Mouse (Mus musculus) hindbrain, embryonic 12.5 days (tissue): ENCODE data around the gene Ano9. TPM values are rescaled to one million over a fixed set of nuclear protein-coding genes. Genes with fewer than 3 reads are reported as not detected.

Source experiments
- ATAC-seq: fragments of 200-750 bp; cut with Nextera tagmentation; 2 replicates; pipeline ENCODE4 v1.8.0; 2017; ENCODE audit warnings: moderate TSS enrichment; ENCODE audit not compliant: low FRiP score
- H3K27ac ChIP-seq: fragments of 300-500 bp; sonication (generic); 2 replicates; pipeline ENCODE4 v1.5.1; 2016; ENCODE audit warnings: mild to moderate bottlenecking
- H3K27me3 ChIP-seq: fragments of 300-500 bp; sonication (generic); 2 replicates; pipeline ENCODE4 v1.6.1; 2016; ENCODE audit warnings: mild to moderate bottlenecking
- H3K36me3 ChIP-seq: fragments of 300-500 bp; sonication (generic); 2 replicates; pipeline ENCODE4 v1.6.1; 2016; ENCODE audit warnings: mild to moderate bottlenecking
- H3K4me1 ChIP-seq: fragments of 300-500 bp; sonication (generic); 2 replicates; pipeline ENCODE4 v1.6.1; 2016
- H3K4me2 ChIP-seq: fragments of 300-500 bp; sonication (generic); replicated peaks from 2 replicates; pipeline ENCODE4 v1.6.1; 2016; ENCODE audit warnings: mild to moderate bottlenecking
- H3K4me3 ChIP-seq: fragments of 300-500 bp; sonication (generic); 2 replicates; pipeline ENCODE4 v1.5.1; 2016; ENCODE audit warnings: mild to moderate bottlenecking
- H3K9ac ChIP-seq: fragments of 300-500 bp; sonication (generic); 2 replicates; pipeline ENCODE4 v1.6.1; 2016; ENCODE audit warnings: mild to moderate bottlenecking, moderate library complexity
- H3K9me3 ChIP-seq: fragments of 300-500 bp; sonication (generic); replicated peaks from 2 replicates; pipeline ENCODE4 v1.6.1; 2016; ENCODE audit warnings: mild to moderate bottlenecking
- WGBS: fragments of 180-500 bp; shearing (Covaris S2); methylation state at CpG from one replicate; pipeline ENCODE4 v1.1.7; 2016; 5-methylcytosine and 5-hydroxymethylcytosine counted together
- polyA plus RNA-seq: library from polyadenylated mRNA; unstranded; fragments of >200 nt; fragmentation: Nextera tagmentation; extraction: Ambion mirVana; gene quantifications from 2 replicates; pipeline ENCODE4 v1.2.1, GENCODE M21; 2016

Ano9 gene
- polyA plus RNA-seq, 1 experiment from 2014 or later, result 0.81 TPM

DNA sequence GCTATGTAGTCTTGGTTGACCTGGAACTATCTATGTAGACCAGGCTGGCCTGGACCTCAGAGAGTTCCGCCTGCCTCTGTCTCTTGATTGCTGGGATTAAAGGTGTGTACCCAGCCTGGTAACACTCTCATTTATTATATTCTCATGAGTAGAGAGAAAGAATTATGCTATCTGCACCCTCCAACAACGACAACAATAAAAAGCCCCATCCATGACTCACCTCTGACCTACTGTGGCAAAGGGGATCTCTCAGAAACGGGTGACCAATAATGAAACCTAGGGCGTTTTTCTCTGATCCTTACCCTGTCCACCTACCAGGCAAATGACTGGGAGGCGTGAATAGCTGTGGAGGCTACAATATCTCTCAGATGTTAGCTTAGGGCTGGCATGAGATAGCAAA lies 20.4 kb downstream of the Ano9 start:
- no peaks in the 10 kb centered on the region for H3K9me3 ChIP-seq
- H3K27me3 ChIP-seq, result peaks cover 70% of the 10 kb centered on the region
- no peak overlapping the region for H3K9ac ChIP-seq
- WGBS, result 81% methylated on average over 5 of the region's 5 CpGs
- H3K36me3 ChIP-seq, result no peaks in the 10 kb centered on the region
- H3K4me1 ChIP-seq, result peaks cover 20% of the 10 kb centered on the region
- no peak overlapping the region for H3K27ac ChIP-seq
- no peak for ATAC-seq
- no peak overlapping the region for H3K4me2 ChIP-seq
- H3K4me3 ChIP-seq, result no peak overlapping the region

DNA sequence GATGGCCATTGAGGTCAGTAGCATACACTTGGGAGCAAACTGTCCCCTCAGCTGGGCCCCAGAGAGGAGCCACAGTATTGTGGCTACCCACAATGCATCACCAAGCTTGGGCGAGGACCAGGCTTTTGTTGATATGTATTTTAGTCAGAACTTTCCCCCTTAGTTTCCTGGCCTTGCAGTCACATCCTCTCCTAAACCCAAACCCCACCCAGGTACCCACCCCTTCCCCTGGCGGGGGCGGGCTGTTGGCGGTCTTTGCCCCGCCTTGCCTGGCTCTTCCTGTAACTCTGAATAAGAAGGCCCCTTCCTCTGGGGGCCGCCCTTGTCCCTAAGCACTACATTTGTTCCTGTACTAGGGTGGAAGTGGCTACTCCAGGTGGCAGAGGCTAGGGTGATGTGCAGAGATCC lies 21.0 kb downstream of the Ano9 start:
- no peaks in the 10 kb centered on the region for H3K36me3 ChIP-seq
- no peaks in the 10 kb centered on the region for H3K9me3 ChIP-seq
- H3K9ac ChIP-seq, result no peak overlapping the region
- 39% methylated on average over 6 of the region's 6 CpGs for WGBS
- H3K4me3 ChIP-seq, result no peak overlapping the region
- ATAC-seq, result no peak
- H3K27ac ChIP-seq, result no peak overlapping the region
- H3K4me1 ChIP-seq, result peaks cover 23% of the 10 kb centered on the region
- no peak overlapping the region for H3K4me2 ChIP-seq
- peaks cover 70% of the 10 kb centered on the region for H3K27me3 ChIP-seq

DNA sequence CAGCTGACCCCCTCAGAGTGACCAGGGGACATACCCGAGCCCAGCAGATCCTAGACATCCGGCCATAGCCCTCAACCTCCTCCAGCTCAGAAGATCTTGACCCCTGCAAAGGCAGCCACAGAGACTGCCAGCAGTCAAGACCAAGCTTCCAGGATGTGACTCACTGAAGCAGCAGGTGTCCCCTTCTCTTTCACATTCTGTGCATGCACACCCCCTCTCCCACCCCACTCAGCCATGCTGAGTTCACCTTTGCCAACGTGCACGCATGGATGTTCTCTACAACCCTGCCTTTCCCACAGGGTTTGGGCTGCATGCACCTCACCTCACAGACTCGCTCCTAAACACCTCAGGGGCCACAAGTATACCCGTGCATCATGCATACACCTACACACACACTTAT lies 21.6 kb downstream of the Ano9 start:
- Histone ChIP-seq H3K27ac (no peak overlapping the region), H3K4me3 (no peak overlapping the region), H3K9me3 (no peaks in the 10 kb centered on the region), H3K9ac (no peak overlapping the region), H3K4me1 (peaks cover 23% of the 10 kb centered on the region), H3K4me2 (no peak overlapping the region), H3K27me3 (peaks cover 70% of the 10 kb centered on the region), H3K36me3 (no peaks in the 10 kb centered on the region)
- WGBS, result 86% methylated on average over 6 of the region's 6 CpGs
- no peak for ATAC-seq

DNA sequence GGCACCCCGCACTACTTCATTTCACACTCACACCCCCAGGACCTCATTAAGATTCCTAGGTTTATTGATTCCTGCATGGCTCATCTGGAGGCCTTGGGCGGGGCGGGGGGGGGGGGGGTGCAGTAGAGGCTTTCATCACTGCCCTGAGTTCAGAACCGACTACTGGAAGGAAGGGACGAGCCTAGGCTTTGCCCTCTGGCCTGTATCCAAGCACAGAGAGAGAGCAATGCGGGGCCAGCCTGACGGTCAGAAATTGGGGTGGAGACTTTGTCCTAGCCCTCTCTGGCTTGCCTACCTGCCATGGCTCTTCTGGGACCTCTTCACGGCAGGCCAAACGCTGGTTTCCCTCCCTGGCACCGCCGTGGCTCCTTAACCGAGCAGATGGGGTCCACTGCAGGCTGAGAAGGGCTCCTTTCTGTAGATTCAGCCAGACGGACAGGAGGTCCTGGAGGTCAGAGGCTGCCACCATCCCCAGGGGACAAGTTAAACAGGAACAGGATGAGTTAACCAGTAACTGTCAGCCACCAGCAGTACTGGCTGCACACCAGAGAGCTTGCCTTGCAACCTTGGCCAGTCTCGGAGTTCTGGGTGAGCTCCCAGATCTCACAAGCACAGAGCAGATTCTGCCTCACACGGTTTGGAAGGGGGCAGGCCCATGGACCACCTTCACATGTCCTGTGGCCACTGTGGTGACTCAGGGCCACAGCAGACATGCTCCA lies 23.0 kb downstream of the Ano9 start:
- no peak for ATAC-seq
- no peaks in the 10 kb centered on the region for H3K36me3 ChIP-seq
- H3K9me3 ChIP-seq, result no peaks in the 10 kb centered on the region
- peaks cover 15% of the 10 kb centered on the region for H3K4me1 ChIP-seq
- H3K4me2 ChIP-seq, result no peak overlapping the region
- peaks cover 70% of the 10 kb centered on the region for H3K27me3 ChIP-seq
- 52% methylated on average over 15 of the region's 15 CpGs for WGBS
- H3K4me3 ChIP-seq, result no peak overlapping the region
- H3K27ac ChIP-seq, result 0 out of 2 replicates have a peak overlapping the region, but pooled peaks have one; percentile 23
- H3K9ac ChIP-seq, result no peak overlapping the region

DNA sequence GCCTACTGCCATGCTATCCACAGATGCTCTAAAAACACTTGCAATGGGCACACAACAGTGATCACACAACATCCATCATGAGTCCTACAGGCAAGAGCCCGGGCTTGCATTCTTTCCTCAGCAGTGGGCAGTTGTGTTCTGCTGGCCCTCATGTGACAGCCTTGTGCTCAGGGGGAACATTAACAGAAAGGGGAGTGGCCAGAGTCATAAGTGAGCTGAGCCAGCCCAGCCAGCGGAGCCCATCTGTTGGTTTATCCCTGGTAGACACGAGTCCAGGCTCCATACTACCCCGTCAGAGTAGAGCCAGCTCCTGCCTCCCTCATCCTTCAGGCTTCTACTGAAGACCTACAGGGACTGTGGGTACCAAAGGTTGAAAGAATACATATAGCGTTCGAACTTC lies 23.7 kb downstream of the Ano9 start:
- Histone ChIP-seq H3K4me3 (no peak overlapping the region), H3K36me3 (no peaks in the 10 kb centered on the region), H3K27ac (no peak overlapping the region), H3K9me3 (no peaks in the 10 kb centered on the region), H3K27me3 (peaks cover 70% of the 10 kb centered on the region), H3K4me2 (no peak overlapping the region), H3K4me1 (peaks cover 12% of the 10 kb centered on the region), H3K9ac (no peak overlapping the region)
- no peak for ATAC-seq
- WGBS, result 82% methylated on average over 6 of the region's 6 CpGs

DNA sequence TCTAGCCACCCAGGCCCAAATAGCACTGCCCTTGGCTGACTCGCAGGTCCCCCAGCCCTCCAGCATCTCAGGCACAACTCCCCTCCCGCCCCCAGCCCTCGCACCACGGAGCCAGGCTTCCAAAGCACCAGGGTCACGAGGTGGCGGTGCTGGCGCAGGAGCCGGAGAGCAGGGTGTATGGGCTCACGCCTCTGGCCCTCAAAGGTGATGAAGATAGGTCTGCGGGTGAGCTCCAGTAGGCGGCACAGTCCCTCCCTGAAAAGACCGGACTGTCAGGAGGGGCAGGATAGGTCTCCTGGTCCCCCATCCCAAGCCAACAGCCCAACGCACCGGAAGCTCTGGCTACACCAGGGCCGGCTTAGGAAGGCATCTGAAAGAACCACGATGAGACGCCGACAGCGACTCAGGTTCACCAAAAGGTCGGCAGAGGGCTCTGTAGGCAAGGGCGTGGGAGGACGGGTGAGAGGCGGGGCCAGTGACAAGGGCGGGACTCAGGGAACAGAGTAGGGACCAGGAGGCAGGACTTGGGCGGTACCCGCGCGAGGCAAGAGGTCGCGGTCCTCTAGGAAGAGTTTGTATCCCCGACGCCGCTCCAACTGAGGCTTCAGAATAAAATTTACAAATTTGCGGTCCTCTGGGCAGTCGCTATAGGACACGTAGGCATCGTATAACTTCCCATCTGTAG lies 25.4 kb downstream of the Ano9 start:
- Histone ChIP-seq H3K36me3 (no peaks in the 10 kb centered on the region), H3K27ac (no peak overlapping the region), H3K27me3 (peaks cover 73% of the 10 kb centered on the region), H3K9ac (peak overlapping the region; percentile 36; the same call in 1 of the 2 replicates), H3K4me1 (peaks cover 18% of the 10 kb centered on the region), H3K4me2 (peak overlapping the region; percentile 44), H3K4me3 (peak overlapping the region; percentile 9), H3K9me3 (no peaks in the 10 kb centered on the region)
- 4% methylated on average over 37 of the region's 37 CpGs for WGBS
- ATAC-seq, result peak; percentile 78

DNA sequence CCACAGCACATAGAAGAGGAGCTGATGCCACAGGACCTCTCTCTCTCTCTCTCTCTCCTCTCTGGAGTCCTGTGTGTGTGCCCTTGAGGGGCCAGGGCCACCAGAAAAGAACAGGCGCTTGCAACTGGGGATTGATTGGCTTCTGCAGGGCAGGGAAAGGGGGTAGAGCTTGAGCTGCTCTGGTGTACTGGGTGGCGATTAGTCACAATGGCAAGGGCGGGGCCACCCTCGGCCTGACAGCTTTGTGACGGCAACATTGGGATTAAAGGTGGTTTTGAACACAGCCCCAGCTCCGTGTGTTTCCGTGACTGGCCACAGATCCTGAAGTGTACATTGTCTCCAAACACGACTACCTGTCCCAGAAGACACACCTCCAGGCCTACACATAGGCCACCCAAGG lies 27.4 kb downstream of the Ano9 start:
- Histone ChIP-seq H3K9me3 (no peaks in the 10 kb centered on the region), H3K4me2 (no peak overlapping the region), H3K27ac (no peak overlapping the region), H3K9ac (no peak overlapping the region), H3K27me3 (peaks cover 63% of the 10 kb centered on the region), H3K4me1 (peaks cover 18% of the 10 kb centered on the region), H3K4me3 (no peak overlapping the region), H3K36me3 (no peaks in the 10 kb centered on the region)
- ATAC-seq, result no peak
- 59% methylated on average over 8 of the region's 8 CpGs for WGBS

DNA sequence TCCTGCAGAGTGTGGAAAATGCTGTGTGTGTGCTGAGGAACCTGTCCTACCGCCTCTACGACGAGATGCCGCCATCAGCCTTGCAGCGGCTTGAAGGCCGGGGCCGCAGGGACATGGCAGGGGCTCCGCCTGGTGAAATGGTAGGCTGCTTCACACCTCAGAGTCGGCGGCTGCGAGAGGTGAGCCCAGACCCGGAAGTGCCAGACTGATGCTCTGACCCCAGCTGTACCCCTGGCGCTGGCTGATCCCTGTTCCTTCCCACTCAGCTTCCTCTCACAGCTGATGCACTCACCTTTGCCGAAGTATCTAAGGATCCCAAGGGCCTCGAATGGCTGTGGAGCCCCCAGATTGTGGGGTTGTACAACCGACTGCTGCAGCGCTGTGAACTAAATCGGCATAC lies 29.1 kb downstream of the Ano9 start:
- WGBS, result 22% methylated on average over 15 of the region's 18 CpGs

DNA sequence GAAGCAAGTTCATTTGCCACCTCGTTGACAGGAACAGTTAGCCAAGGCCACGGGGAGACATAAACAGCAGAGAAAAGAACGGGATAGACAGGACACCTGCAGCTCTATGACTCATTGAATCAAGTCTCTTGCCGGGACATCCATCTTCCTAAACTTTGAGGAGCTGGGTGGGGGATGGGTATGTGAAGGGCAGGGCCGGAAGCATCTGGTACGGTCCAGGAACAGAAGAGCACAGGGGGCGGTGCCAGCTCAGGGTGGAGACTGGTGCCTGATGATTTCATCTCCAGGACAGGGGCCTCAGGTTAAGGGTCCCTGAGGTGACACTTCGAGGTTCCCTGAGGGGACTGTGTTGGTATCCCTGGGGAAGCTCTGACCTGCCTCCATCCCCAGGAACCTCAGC lies 29.7 kb downstream of the Ano9 start:
- Histone ChIP-seq H3K27ac (no peak overlapping the region), H3K36me3 (no peaks in the 10 kb centered on the region), H3K9ac (no peak overlapping the region), H3K4me3 (no peak overlapping the region), H3K27me3 (peaks cover 59% of the 10 kb centered on the region), H3K4me1 (peaks cover 13% of the 10 kb centered on the region), H3K9me3 (no peaks in the 10 kb centered on the region), H3K4me2 (no peak overlapping the region)
- 39% methylated on average over 8 of the region's 8 CpGs for WGBS
- ATAC-seq, result no peak

More for the DNA sequence above, 29.1 kb downstream of the Ano9 start:
- Histone ChIP-seq H3K9me3 (no peaks in the 10 kb centered on the region), H3K27me3 (peaks cover 60% of the 10 kb centered on the region), H3K9ac (0 out of 2 replicates have a peak overlapping the region, but pooled peaks have one; percentile 18), H3K4me1 (peaks cover 13% of the 10 kb centered on the region), H3K36me3 (no peaks in the 10 kb centered on the region), H3K4me2 (peak overlapping the region; percentile 30; the same call in 1 of the 2 replicates), H3K27ac (no peak overlapping the region), H3K4me3 (0 out of 2 replicates have a peak overlapping the region, but pooled peaks have one; percentile 6)
- ATAC-seq, result no peak

DNA sequence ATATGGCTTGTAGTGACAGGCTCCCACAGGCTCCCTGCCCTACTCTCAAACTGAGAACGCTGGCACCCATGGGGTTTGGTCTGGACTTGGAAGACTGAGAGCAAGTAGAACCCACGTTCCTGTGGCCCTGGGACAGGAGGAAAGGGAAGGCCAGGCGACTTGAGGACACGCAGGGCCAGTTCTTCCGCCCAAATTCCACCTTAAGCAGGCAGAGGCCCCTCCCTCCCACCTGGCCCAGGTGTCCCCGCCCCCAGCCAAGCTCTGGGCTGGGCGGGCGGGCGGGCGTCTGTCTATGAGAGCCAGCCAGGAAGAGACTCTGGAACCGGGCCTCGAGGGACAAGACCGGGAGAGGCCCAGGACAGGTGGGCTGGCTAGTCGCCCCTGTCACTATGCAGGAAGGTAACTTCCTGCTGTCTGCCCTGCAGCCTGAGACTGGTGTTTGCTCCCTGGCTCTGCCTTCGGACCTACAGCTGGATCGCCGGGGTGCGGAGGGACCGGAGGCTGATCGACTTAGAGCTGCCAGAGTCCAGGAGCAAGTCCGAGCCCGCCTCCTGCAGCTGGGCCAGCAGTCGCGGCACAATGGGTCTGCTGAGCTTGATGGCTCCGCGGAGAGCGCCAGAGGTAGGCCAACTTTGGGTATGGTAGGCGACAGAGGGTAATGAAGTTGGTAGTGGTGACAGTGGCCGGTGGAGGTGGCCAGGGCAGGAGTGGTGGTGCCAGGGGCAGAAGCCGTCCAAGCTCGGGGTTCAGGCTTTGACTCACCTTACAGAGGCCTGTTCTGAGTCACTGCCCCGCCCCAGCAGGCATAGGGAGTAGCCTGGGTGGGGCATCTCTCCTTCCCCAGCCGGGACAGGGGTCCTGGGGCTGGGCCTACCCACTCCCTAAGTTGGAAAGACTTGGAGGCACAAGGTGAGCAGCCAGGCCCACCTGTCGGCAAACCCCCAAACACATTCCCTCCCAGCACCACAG lies 37.8 kb downstream of the Ano9 start:
- no peak overlapping the region for H3K9ac ChIP-seq
- no peaks in the 10 kb centered on the region for H3K9me3 ChIP-seq
- H3K36me3 ChIP-seq, result no peaks in the 10 kb centered on the region
- H3K27ac ChIP-seq, result no peak overlapping the region
- 0 out of 2 replicates have a peak overlapping the region, but pooled peaks have one; percentile 19 for H3K4me2 ChIP-seq
- H3K4me3 ChIP-seq, result 0 out of 2 replicates have a peak overlapping the region, but pooled peaks have one; percentile 3
- H3K4me1 ChIP-seq, result no peaks in the 10 kb centered on the region
- ATAC-seq, result no peak
- 22% methylated on average over 34 of the region's 34 CpGs for WGBS
- H3K27me3 ChIP-seq, result peaks cover 18% of the 10 kb centered on the region

DNA sequence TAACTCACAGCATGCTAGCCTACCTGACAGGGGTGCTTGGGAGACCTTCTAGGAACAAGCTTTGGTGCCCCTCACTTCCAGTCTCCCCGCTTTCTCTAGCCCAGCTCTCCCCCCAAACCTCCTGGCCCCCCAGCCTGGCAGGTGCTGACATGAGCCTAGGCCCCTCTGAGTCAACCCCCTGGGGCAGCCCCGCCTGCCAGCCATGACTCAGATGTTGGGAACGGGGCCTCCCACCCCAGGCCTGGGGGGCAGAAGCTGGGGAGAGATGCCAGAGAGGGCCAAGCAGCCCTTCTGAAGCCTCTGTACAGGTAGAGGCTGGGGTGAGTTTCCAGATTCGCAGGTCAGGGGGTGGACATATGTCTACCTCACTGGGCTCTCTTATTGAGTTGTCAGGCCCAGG lies 38.7 kb downstream of the Ano9 start:
- 91% methylated on average over 4 of the region's 4 CpGs for WGBS
- Histone ChIP-seq H3K4me1 (no peaks in the 10 kb centered on the region), H3K4me2 (no peak overlapping the region), H3K27ac (no peak overlapping the region), H3K4me3 (no peak overlapping the region), H3K36me3 (no peaks in the 10 kb centered on the region), H3K9ac (no peak overlapping the region), H3K9me3 (no peaks in the 10 kb centered on the region), H3K27me3 (peaks cover 18% of the 10 kb centered on the region)
- ATAC-seq, result no peak

DNA sequence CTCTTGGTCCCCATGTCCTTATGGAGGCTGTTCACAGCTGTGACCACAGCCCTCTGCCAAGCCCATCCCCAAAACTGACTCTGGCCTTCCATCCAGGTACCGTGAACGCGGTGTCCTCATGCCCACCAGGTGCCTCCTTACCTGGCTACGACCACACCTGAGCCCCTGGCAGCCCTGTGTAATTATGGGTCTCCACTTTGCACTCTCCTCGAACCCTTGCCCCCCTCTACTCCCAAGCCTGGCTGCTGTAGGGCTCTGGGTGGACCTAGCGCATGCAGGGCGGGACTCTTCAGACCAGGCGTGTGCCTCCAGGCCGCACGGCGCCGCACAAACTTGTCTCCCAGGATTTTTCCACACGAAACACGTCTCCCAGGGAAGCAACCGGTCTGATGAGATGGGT lies 39.8 kb downstream of the Ano9 start, which contains the start of gene Pkp3:
Pkp3 (plus strand) TSS at position 378 of the 400 bp plus-strand sequence.
- Histone ChIP-seq H3K4me1 (no peaks in the 10 kb centered on the region), H3K9me3 (no peaks in the 10 kb centered on the region), H3K36me3 (no peaks in the 10 kb centered on the region), H3K27ac (no peak within 1 kb of the TSS), H3K4me3 (no peak within 1 kb of the TSS), H3K27me3 (peaks cover 18% of the 10 kb centered on the region), H3K9ac (no peak within 1 kb of the TSS), H3K4me2 (no peak within 1 kb of the TSS)
- ATAC-seq, result no peak
- 93% methylated on average over 15 of the region's 15 CpGs for WGBS
